Mouse (Mus musculus) neural tube, embryonic 14.5 days (tissue): ENCODE measurements around the gene Serpinb11. TPM values are rescaled to one million over a fixed set of nuclear protein-coding genes. Genes with fewer than 3 reads are reported as not detected.

ENCODE experiments used
- polyA plus RNA-seq: library from polyadenylated mRNA; unstranded; fragments of >200 nt; fragmentation: Nextera tagmentation; extraction: Ambion mirVana; gene quantifications from 2 replicates; pipeline ENCODE4 v1.2.1, GENCODE M21; 2014

Serpinb11 gene
- polyA plus RNA-seq, 1 experiment from 2014 or later, result not detected

Other genes starting within 250 kb of the Serpinb11 start
- not detected in 2 replicates for gene Serpinb3b, start 82.8 kb upstream of the Serpinb11 start, polyA plus RNA-seq
- gene Serpinb3c, start 82.8 kb upstream of the Serpinb11 start, polyA plus RNA-seq, result not detected in 2 replicates
- gene Serpinb7, start 38.5 kb downstream of the Serpinb11 start, polyA plus RNA-seq, result 0.28 TPM in 1 of 2 replicates, not detected in the other
- gene Serpinb2, start 150.2 kb downstream of the Serpinb11 start, polyA plus RNA-seq, result 0.09 and 0.24 TPM in 2 replicates
- gene Serpinb8, start 228.8 kb downstream of the Serpinb11 start, polyA plus RNA-seq, result 0.90 TPM in 1 of 2 replicates, not detected in the other